Mouse (Mus musculus) forebrain, embryonic 11.5 days (tissue): ENCODE measurements at regions not wholly inside any gene's neighbourhood (a gene's known extent, or its start where the extent isn't known, plus 50 kb on each side); places are given as distances from the start of the nearest gene placed in this dataset.

Experiments used
- ATAC-seq: fragments of 200-750 bp; cut with Nextera tagmentation; replicated peaks from 2 replicates; pipeline ENCODE4 v1.8.0; 2017; ENCODE audit warnings: moderate TSS enrichment; ENCODE audit not compliant: low FRiP score
- DNase-seq: peaks from one replicate; pipeline ENCODE4 v3.0.0-alpha.2; 2017; ENCODE audit warnings: low spot score
- H3K27ac ChIP-seq: fragments of 300-500 bp; sonication (generic); 2 replicates; pipeline ENCODE4 v1.5.1; 2014; ENCODE audit warnings: low read depth, low read length
- H3K27me3 ChIP-seq: fragments of 300-500 bp; sonication (generic); 2 replicates; pipeline ENCODE4 v1.6.1; 2014; ENCODE audit warnings: mild to moderate bottlenecking, low read length, mixed read lengths; ENCODE audit not compliant: control insufficient read depth, insufficient read depth
- H3K36me3 ChIP-seq: fragments of 300-500 bp; sonication (generic); 2 replicates; pipeline ENCODE4 v1.6.1; 2014; ENCODE audit warnings: mild to moderate bottlenecking, low read length, moderate library complexity, mixed read lengths; ENCODE audit not compliant: control insufficient read depth, insufficient read depth
- H3K4me1 ChIP-seq: fragments of 300-500 bp; sonication (generic); replicated peaks from 2 replicates; pipeline ENCODE4 v1.6.1; 2014; ENCODE audit warnings: low read length, mixed read lengths; ENCODE audit not compliant: control insufficient read depth, insufficient read depth
- H3K4me2 ChIP-seq: fragments of 300-500 bp; sonication (generic); 2 replicates; pipeline ENCODE4 v1.6.1; 2014; ENCODE audit warnings: low read depth, mild to moderate bottlenecking, low read length, moderate library complexity, mixed read lengths; ENCODE audit not compliant: severe bottlenecking
- H3K4me3 ChIP-seq: fragments of 300-500 bp; sonication (generic); 2 replicates; pipeline ENCODE4 v1.5.1; 2014; ENCODE audit warnings: low read depth, low read length
- H3K9ac ChIP-seq: fragments of 300-500 bp; sonication (generic); 2 replicates; pipeline ENCODE4 v1.6.1; 2014; ENCODE audit warnings: low read length
- H3K9me3 ChIP-seq: fragments of 300-500 bp; sonication (generic); 2 replicates; pipeline ENCODE4 v1.6.1; 2016; ENCODE audit warnings: low read length, mixed read lengths; ENCODE audit not compliant: control insufficient read depth
- WGBS: fragments of 180-500 bp; shearing (Covaris S2); extraction: QIAGEN DNeasy Blood & Tissue Kit; methylation state at CpG from one replicate; pipeline ENCODE4 v1.1.7; 2014; 5-methylcytosine and 5-hydroxymethylcytosine counted together

GRCm38 (mm10) chr10:110570465-110570864 is 114.5 kb upstream of the Nav3 start:
- Histone ChIP-seq H3K4me1 (0 out of 2 replicates have a peak, but pooled peaks cover 4% of the 10 kb centered on the region), H3K27me3 (no peaks in the 10 kb centered on the region), H3K4me3 (no peak overlapping the region), H3K4me2 (no peak overlapping the region), H3K9ac (no peak overlapping the region), H3K36me3 (no peaks in the 10 kb centered on the region), H3K27ac (no peak overlapping the region), H3K9me3 (no peaks in the 10 kb centered on the region)
- ATAC-seq (no peak), DNase-seq (no peak)
- WGBS: 92% methylated on average over 5 of the region's 5 CpGs

GRCm38 (mm10) chr10:110571179-110571578 is 115.2 kb upstream of the Nav3 start:
- 0 out of 2 replicates have a peak, but pooled peaks cover 4% of the 10 kb centered on the region for H3K4me1 ChIP-seq
- H3K9me3 ChIP-seq: no peaks in the 10 kb centered on the region
- H3K27ac ChIP-seq: no peak overlapping the region
- H3K27me3 ChIP-seq: no peaks in the 10 kb centered on the region
- WGBS: 77% methylated on average over 4 of the region's 4 CpGs
- H3K4me2 ChIP-seq: no peak overlapping the region
- H3K36me3 ChIP-seq: no peaks in the 10 kb centered on the region
- no peak overlapping the region for H3K9ac ChIP-seq
- ATAC-seq (no peak), DNase-seq (no peak)
- H3K4me3 ChIP-seq: no peak overlapping the region

- 79% methylated on average over 7 of the region's 7 CpGs for WGBS
- no peak for DNase-seq
- H3K4me1 ChIP-seq: no peaks in the 10 kb centered on the region
- no peaks in the 10 kb centered on the region for H3K9me3 ChIP-seq
- H3K4me3 ChIP-seq: no peak overlapping the region
- no peak overlapping the region for H3K27ac ChIP-seq
- no peak overlapping the region for H3K4me2 ChIP-seq
- H3K9ac ChIP-seq: no peak overlapping the region
- ATAC-seq: no peak
- no peaks in the 10 kb centered on the region for H3K27me3 ChIP-seq
- no peaks in the 10 kb centered on the region for H3K36me3 ChIP-seq
Measured at GRCm38 (mm10) chr10:110573530-110573929, 117.5 kb upstream of the Nav3 start.

DNA sequence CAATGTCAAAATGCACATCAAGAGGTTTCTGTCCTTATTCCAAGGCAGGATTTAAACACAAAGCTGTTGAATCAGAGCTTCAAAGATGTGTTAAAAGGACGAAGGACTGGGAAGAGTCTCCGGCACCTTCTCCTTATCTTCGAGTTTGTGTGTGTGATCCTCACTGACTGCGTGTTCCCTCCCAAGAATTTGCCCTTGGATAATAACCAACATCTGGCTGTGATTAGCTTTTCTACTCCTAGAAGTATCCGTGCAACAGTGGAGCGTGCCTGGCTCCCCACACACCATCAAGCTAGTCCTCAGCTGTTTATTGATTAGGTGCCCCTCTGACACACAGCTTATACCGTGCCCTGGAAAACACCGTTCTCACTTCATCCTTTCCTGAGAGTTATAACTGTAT is 130.0 kb upstream of the Nav3 start:
- Histone ChIP-seq H3K27me3 (no peaks in the 10 kb centered on the region), H3K4me1 (no peaks in the 10 kb centered on the region), H3K27ac (no peak overlapping the region), H3K4me3 (no peak overlapping the region), H3K36me3 (no peaks in the 10 kb centered on the region), H3K9ac (no peak overlapping the region), H3K9me3 (no peaks in the 10 kb centered on the region), H3K4me2 (no peak overlapping the region)
- DNase-seq: no peak
- 79% methylated on average over 8 of the region's 8 CpGs for WGBS
- no peak for ATAC-seq

- no peaks in the 10 kb centered on the region for H3K9me3 ChIP-seq
- no peaks in the 10 kb centered on the region for H3K27me3 ChIP-seq
- H3K4me3 ChIP-seq: no peak overlapping the region
- WGBS: 83% methylated on average over 6 of the region's 6 CpGs
- no peak for DNase-seq
- H3K27ac ChIP-seq: no peak overlapping the region
- no peak overlapping the region for H3K9ac ChIP-seq
- no peaks in the 10 kb centered on the region for H3K36me3 ChIP-seq
- no peaks in the 10 kb centered on the region for H3K4me1 ChIP-seq
- H3K4me2 ChIP-seq: no peak overlapping the region
- ATAC-seq: no peak
Measured at GRCm38 (mm10) chr10:110586507-110586906, 130.5 kb upstream of the Nav3 start.

GRCm38 (mm10) chr10:110587529-110587928 is 131.5 kb upstream of the Nav3 start:
- H3K4me3 ChIP-seq: no peak overlapping the region
- no peak overlapping the region for H3K4me2 ChIP-seq
- no peak overlapping the region for H3K9ac ChIP-seq
- 81% methylated on average over 13 of the region's 13 CpGs for WGBS
- ATAC-seq (no peak), DNase-seq (no peak)
- H3K9me3 ChIP-seq: no peaks in the 10 kb centered on the region
- H3K27ac ChIP-seq: no peak overlapping the region
- no peaks in the 10 kb centered on the region for H3K36me3 ChIP-seq
- no peaks in the 10 kb centered on the region for H3K27me3 ChIP-seq
- H3K4me1 ChIP-seq: no peaks in the 10 kb centered on the region

DNA sequence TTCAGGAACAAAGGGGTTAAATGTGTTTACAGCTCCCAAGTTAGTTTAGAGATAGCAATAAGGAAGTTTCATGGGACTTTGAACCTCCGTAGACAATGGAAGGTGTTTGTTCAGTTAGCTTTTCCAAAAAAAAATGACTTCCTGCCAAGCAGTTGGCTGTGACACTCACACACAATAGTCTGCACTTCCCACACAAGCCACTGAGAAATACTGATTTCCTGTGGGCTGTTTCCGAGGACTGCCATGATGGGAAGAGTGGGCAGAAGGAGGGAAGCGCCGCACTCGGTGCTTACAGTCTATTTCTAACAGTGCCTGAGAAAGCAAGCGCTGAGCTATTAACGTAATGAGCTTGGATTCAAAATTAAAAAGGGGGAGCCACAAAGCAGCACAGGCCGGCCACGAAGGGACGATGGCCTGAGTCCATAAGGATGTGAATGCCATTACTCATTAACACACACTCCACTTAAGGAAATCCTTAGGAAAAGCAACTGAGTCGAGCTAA is 144.4 kb upstream of the Nav3 start:
- Histone ChIP-seq H3K27me3 (no peaks in the 10 kb centered on the region), H3K9ac (no peak overlapping the region), H3K27ac (no peak overlapping the region), H3K9me3 (no peaks in the 10 kb centered on the region), H3K36me3 (no peaks in the 10 kb centered on the region), H3K4me2 (no peak overlapping the region), H3K4me1 (no peaks in the 10 kb centered on the region), H3K4me3 (no peak overlapping the region)
- 78% methylated on average over 11 of the region's 11 CpGs for WGBS
- DNase-seq: no peak
- no peak for ATAC-seq

GRCm38 (mm10) chr10:110610336-110610735 is 134.9 kb upstream of the E2f7 start:
- ATAC-seq (no peak), DNase-seq (no peak)
- H3K4me3 ChIP-seq: no peak overlapping the region
- H3K27ac ChIP-seq: no peak overlapping the region
- H3K9ac ChIP-seq: no peak overlapping the region
- WGBS: 70% methylated on average over 9 of the region's 9 CpGs
- H3K36me3 ChIP-seq: no peaks in the 10 kb centered on the region
- no peak overlapping the region for H3K4me2 ChIP-seq
- H3K4me1 ChIP-seq: no peaks in the 10 kb centered on the region
- no peaks in the 10 kb centered on the region for H3K27me3 ChIP-seq
- peaks cover 4% of the 10 kb centered on the region; the same call in 1 of the 2 replicates for H3K9me3 ChIP-seq

- ATAC-seq (no peak), DNase-seq (no peak)
- Histone ChIP-seq H3K4me2 (no peak overlapping the region), H3K9ac (no peak overlapping the region), H3K9me3 (peaks cover 4% of the 10 kb centered on the region; the same call in 1 of the 2 replicates), H3K4me1 (no peaks in the 10 kb centered on the region), H3K36me3 (no peaks in the 10 kb centered on the region), H3K4me3 (no peak overlapping the region), H3K27me3 (no peaks in the 10 kb centered on the region), H3K27ac (no peak overlapping the region)
- WGBS: 27% methylated on average over 1 of the region's 1 CpGs
Measured at GRCm38 (mm10) chr10:110617004-110617403, 128.2 kb upstream of the E2f7 start.
